Mouse (Mus musculus) myocyte (in vitro differentiated cells): ENCODE data around the gene Polr2b. TPM values are rescaled to one million over a fixed set of nuclear protein-coding genes. Genes with fewer than 3 reads are reported as not detected.

ENCODE experiments used
- H3K27me3 ChIP-seq: one replicate; pipeline ENCODE4 v1.6.1; 2011; ENCODE audit not compliant: control insufficient read depth, insufficient read depth, insufficient read length
- H3K36me3 ChIP-seq: one replicate; pipeline ENCODE4 v1.6.1; 2011; ENCODE audit not compliant: control insufficient read depth, insufficient read depth
- H3K4me2 ChIP-seq: one replicate; pipeline ENCODE4 v1.6.1; 2011; ENCODE audit warnings: low read depth, control low read depth
- H3K4me3 ChIP-seq: one replicate; pipeline ENCODE4 v1.5.1; 2011; ENCODE audit warnings: mild to moderate bottlenecking, control low read depth, moderate library complexity
- H3K79me2 ChIP-seq: one replicate; pipeline ENCODE4 v1.6.1; 2011; ENCODE audit not compliant: control insufficient read depth, insufficient read depth
- H3ac ChIP-seq: one replicate; pipeline ENCODE4 v1.6.1; 2011; ENCODE audit not compliant: control insufficient read depth, insufficient read length
- CEBPB ChIP-seq: IDR thresholded peaks from 2 replicates; pipeline ENCODE4 v1.6.1; 2011; ENCODE audit warnings: mild to moderate bottlenecking, moderate library complexity; ENCODE audit not compliant: poor library complexity, insufficient read depth, severe bottlenecking
- E2F4 ChIP-seq: IDR thresholded peaks from one replicate; pipeline ENCODE4 v1.6.1; 2011; ENCODE audit warnings: mild to moderate bottlenecking, control low read depth, moderate library complexity; ENCODE audit not compliant: insufficient read depth
- MAX ChIP-seq: IDR thresholded peaks from one replicate; pipeline ENCODE4 v1.6.1; 2011; ENCODE audit warnings: low read depth, mild to moderate bottlenecking, control low read depth
- MYOD1 ChIP-seq, 3 experiments: IDR thresholded peaks; one replicate each; pipeline ENCODE4 v1.6.1; 2011; ENCODE audit warnings: control low read depth in 2 of 3, low read depth in 2 of 3, mild to moderate bottlenecking in 2 of 3, moderate library complexity in 1 of 3; ENCODE audit not compliant: insufficient read length in 2 of 3, control insufficient read depth in 1 of 3
- MYOG ChIP-seq, 3 experiments: IDR thresholded peaks; one replicate each; pipeline ENCODE4 v1.6.1; 2011; ENCODE audit warnings: control low read depth in 2 of 3, low read depth in 2 of 3, mild to moderate bottlenecking in 2 of 3; ENCODE audit not compliant: insufficient read length in 2 of 3, control insufficient read depth in 1 of 3, insufficient read depth in 1 of 3
- POLR2A ChIP-seq: IDR thresholded peaks from one replicate; pipeline ENCODE4 v1.6.1; 2011; ENCODE audit warnings: low read depth, mild to moderate bottlenecking, control low read depth, moderate library complexity; ENCODE audit not compliant: insufficient read length
- POLR2AphosphoS2 ChIP-seq: IDR thresholded peaks from one replicate; pipeline ENCODE4 v1.6.1; 2011; ENCODE audit warnings: low read depth, control low read depth; ENCODE audit not compliant: insufficient read length
- REST ChIP-seq: IDR thresholded peaks from one replicate; pipeline ENCODE4 v1.6.1; 2011; ENCODE audit warnings: mild to moderate bottlenecking, control low read depth, moderate library complexity; ENCODE audit not compliant: insufficient read depth, insufficient read length
- SRF ChIP-seq: IDR thresholded peaks from one replicate; pipeline ENCODE4 v1.6.1; 2011; ENCODE audit warnings: low read depth; ENCODE audit not compliant: control insufficient read depth, insufficient read length
- TCF12 ChIP-seq: IDR thresholded peaks from one replicate; pipeline ENCODE4 v1.6.1; 2011; ENCODE audit warnings: mild to moderate bottlenecking, control low read depth; ENCODE audit not compliant: poor library complexity, insufficient read depth, severe bottlenecking
- TCF3 ChIP-seq: IDR thresholded peaks from one replicate; pipeline ENCODE4 v1.6.1; 2011; ENCODE audit warnings: low read depth, control low read depth; ENCODE audit not compliant: insufficient read length
- USF1 ChIP-seq: IDR thresholded peaks from one replicate; pipeline ENCODE4 v1.6.1; 2011; ENCODE audit warnings: low read depth, mild to moderate bottlenecking, control low read depth, moderate library complexity
- polyA plus RNA-seq: library from polyadenylated mRNA; unstranded; fragments of >200 nt; fragmentation: generic; extraction: Trizol; gene quantifications from one replicate; pipeline ENCODE4 v1.2.1, GENCODE M21; 2012; ENCODE audit warnings: missing spikeins

Polr2b gene
- polyA plus RNA-seq, 1 experiment: 19.5 TPM

DNA sequence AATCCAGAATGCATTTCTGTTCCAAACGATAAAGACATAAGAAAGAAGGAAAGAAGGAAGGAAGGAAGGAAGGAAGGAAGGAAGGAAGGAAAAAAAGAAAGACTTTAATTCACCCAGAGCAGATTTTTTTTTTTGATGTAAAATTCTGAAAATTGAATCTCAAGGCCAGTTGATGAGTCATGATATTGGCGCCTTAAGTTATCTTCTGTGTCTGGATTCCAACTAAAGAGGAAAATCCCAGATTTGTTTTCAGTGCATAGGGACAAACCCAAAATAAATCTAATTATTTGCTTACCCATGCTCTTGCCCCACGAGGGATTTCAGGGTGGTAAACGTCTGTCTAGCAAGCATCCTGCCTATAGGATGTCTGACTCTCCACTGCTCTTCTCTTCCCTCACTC is 51.1 kb downstream of the Polr2b start:
- Histone ChIP-seq H3K4me2 (peak overlapping the region; percentile 71), H3K4me3 (no peak overlapping the region), H3K79me2 (no peaks in the 10 kb centered on the region)

DNA sequence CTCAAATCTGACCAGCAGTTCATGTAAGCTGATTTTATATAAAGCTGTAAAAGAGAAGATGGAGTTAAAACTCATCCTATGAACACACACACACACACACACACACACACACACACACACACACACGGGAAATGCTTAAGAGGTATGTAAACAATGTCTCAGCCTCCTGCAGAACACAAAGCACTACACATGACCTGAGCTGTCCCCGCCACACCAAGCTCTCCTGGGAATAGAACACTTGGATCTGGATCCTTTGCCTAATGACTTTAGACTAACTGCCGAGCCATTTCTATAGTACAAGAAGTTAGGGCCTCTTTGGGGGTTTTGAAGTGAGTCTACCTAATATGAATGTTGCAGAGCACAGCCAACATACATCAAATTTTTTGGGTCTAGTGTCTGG is 52.2 kb downstream of the Polr2b start:
- no peaks in the 10 kb centered on the region for H3K36me3 ChIP-seq
- no peak overlapping the region for H3K4me3 ChIP-seq
- no peak overlapping the region for H3ac ChIP-seq
- H3K27me3 ChIP-seq: no peaks in the 10 kb centered on the region
- no peaks in the 10 kb centered on the region for H3K79me2 ChIP-seq
- TF ChIP-seq REST (no peak), TCF3 (no peak), USF1 (no peak)
- peak overlapping the region; percentile 71 for H3K4me2 ChIP-seq

More for the DNA sequence above, 51.1 kb downstream of the Polr2b start:
- TF ChIP-seq TCF3 (no peak), POLR2A (no peak), CEBPB (no peak), MYOD1 (IDR thresholded peaks at IDR 0.05; ENCODE audit: control insufficient read depth in 1 of 3, insufficient read length in 2 of 3, low read depth in 2 of 3) (no peak), MYOG (IDR thresholded peaks at IDR 0.05; ENCODE audit: control insufficient read depth in 1 of 3, insufficient read depth in 1 of 3, insufficient read length in 2 of 3, low read depth in 2 of 3) (no peak)
- H3K36me3 ChIP-seq: no peaks in the 10 kb centered on the region
- no peak overlapping the region for H3ac ChIP-seq
- no peaks in the 10 kb centered on the region for H3K27me3 ChIP-seq

DNA sequence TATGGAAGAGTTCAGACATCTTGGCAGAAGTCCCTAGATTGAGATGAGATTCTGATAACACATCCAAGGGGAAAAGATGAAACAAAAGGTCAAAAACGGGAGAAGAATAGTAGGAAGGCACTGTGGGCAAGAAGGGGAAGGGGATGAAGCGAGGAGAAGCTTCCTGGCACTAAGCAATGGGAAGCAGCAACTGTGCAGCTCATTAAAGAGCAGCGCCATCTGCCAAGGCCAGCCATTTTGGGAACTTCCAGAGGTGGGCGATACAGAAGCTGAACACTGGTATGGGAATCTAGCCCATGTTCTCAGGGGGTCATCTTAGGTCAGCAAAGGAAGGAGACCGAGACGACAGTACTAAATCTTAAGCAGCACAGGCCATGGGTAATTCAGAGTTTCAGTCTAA is 53.7 kb downstream of the Polr2b start:
- Histone ChIP-seq H3K36me3 (no peaks in the 10 kb centered on the region), H3K4me2 (no peak overlapping the region), H3K4me3 (no peak overlapping the region), H3ac (no peak overlapping the region), H3K79me2 (no peaks in the 10 kb centered on the region), H3K27me3 (no peaks in the 10 kb centered on the region)
- TF ChIP-seq SRF (no peak), POLR2AphosphoS2 (no peak), MYOG (IDR thresholded peaks at IDR 0.05; ENCODE audit: control insufficient read depth in 1 of 3, insufficient read depth in 1 of 3, insufficient read length in 2 of 3, low read depth in 2 of 3) (no peak), MAX (no peak), TCF12 (no peak), REST (no peak), POLR2A (no peak), MYOD1 (IDR thresholded peaks at IDR 0.05; ENCODE audit: control insufficient read depth in 1 of 3, insufficient read length in 2 of 3, low read depth in 2 of 3) (no peak), CEBPB (no peak), E2F4 (no peak), TCF3 (no peak), USF1 (no peak)

DNA sequence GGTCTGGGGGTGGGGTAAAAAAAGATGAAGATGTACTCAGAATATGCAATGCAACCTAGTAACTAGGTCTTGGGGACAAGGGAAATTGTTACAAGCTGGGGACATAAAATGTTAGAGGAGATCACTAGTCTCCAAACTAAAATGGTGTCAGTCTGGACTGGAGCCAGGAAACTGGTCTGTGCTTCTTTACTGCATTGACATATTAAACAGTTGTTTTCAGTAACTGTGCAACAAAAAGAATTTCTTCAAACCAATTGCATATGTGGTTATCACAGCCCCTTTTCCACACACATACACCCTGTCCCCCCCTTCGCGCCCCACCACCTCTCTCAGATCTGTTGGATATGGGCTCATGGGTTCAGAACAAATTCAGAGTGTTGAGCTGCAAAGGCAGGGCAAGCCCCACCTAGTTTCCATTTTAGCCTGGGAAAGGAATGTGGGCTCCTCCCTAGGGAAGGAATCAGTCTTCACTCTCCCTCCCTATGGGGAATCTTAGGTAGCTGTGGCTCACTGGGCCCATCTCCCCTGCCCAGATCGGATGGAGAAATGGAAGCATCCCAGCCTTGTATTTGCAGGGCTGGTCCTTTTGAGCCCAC is 54.6 kb downstream of the Polr2b start:
- no peaks in the 10 kb centered on the region for H3K27me3 ChIP-seq
- H3K4me2 ChIP-seq: no peak overlapping the region
- no peak for TF ChIP-seq TCF12
- no peak for TF ChIP-seq POLR2A
- no peak overlapping the region for H3K4me3 ChIP-seq
- H3K79me2 ChIP-seq: no peaks in the 10 kb centered on the region
- H3K36me3 ChIP-seq: no peaks in the 10 kb centered on the region
- H3ac ChIP-seq: no peak overlapping the region

DNA sequence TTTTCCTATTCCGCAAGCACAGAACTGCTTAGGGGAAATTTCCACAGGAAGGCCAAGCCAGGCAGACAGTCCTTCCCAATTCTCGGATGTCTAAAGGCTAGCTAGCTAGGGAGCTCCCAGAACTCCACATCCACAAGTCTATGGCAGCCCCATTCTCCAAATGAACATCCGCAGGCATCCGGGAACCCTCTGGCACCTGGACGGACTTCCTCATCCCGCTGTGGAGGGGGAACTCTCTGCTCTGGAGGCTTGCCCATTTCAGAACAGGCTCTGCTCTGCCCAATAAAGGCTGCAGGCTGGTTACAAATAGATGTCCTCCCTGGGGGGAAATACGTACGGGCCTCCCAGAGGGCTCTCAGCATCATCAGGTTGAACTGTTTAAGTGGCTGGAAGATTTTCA is 56.4 kb downstream of the Polr2b start:
- Histone ChIP-seq H3K79me2 (no peaks in the 10 kb centered on the region), H3K36me3 (no peaks in the 10 kb centered on the region), H3K4me3 (no peak overlapping the region), H3K4me2 (no peak overlapping the region), H3ac (no peak overlapping the region), H3K27me3 (no peaks in the 10 kb centered on the region)
- no peak for TF ChIP-seq SRF
- no peak for TF ChIP-seq POLR2A
- no peak for TF ChIP-seq POLR2AphosphoS2
- no peak for TF ChIP-seq TCF12
- no peak for TF ChIP-seq REST
- no peak for TF ChIP-seq MAX
- TF ChIP-seq USF1: no peak
- TF ChIP-seq E2F4: no peak
- TF ChIP-seq TCF3: no peak
- no peak for TF ChIP-seq CEBPB
- TF ChIP-seq MYOD1 (IDR thresholded peaks at IDR 0.05; ENCODE audit: control insufficient read depth in 1 of 3, insufficient read length in 2 of 3, low read depth in 2 of 3): no peak
- TF ChIP-seq MYOG (IDR thresholded peaks at IDR 0.05; ENCODE audit: control insufficient read depth in 1 of 3, insufficient read depth in 1 of 3, insufficient read length in 2 of 3, low read depth in 2 of 3): no peak
